Mouse (Mus musculus) CD8-positive naive resting alpha-beta T cell, adult 2 months (primary cell): Measurements from ENCODE around the gene Crygn.

Experiments
- DNase-seq, 2 experiments: peaks; one replicate each; pipeline ENCODE4 v3.0.0; 2022; ENCODE audit warnings: low read depth in 2 of 2, low spot score in 2 of 2

Crygn gene

GRCm38 (mm10) chr5:24713199-24713598 lies 44.6 kb downstream of the Crygn start:
- DNase-seq, result no peak

GRCm38 (mm10) chr5:24711615-24712014 lies 46.2 kb downstream of the Crygn start:
- DNase-seq, result no peak

- DNase-seq, result no peak
Observed at GRCm38 (mm10) chr5:24709962-24710361, 47.8 kb downstream of the Crygn start.

- DNase-seq, result no peak
Observed at GRCm38 (mm10) chr5:24704615-24705014, 53.2 kb downstream of the Crygn start.

GRCm38 (mm10) chr5:24701271-24701670 lies 56.5 kb downstream of the Crygn start:
- no peak for DNase-seq
